Mouse (Mus musculus) CH12.LX (cell line): Measurements from ENCODE around the gene Adgrf4. TPM values are rescaled to one million over a fixed set of nuclear protein-coding genes. Genes with fewer than 3 reads are reported as not detected.

ENCODE experiments used
- DNase-seq: peaks from one replicate; pipeline ENCODE4 v3.0.0-alpha.2; 2013; ENCODE audit errors: extremely low read depth
- H3K27ac ChIP-seq: 2 replicates; pipeline ENCODE4 v1.5.1; 2012; ENCODE audit warnings: low read depth, mild to moderate bottlenecking, control low read depth, moderate library complexity; ENCODE audit not compliant: insufficient read depth
- H3K27me3 ChIP-seq: replicated peaks from 2 replicates; pipeline ENCODE3; 2012; ENCODE audit warnings: inconsistent platforms
- H3K36me3 ChIP-seq, 2 experiments: replicated peaks in 1 of 2; 2 replicates each; pipeline versions ENCODE3 to v1.6.1; 2012; ENCODE audit warnings: inconsistent platforms in 1 of 2, low read length in 1 of 2, mild to moderate bottlenecking in 1 of 2, mixed read lengths in 1 of 2, moderate library complexity in 1 of 2; ENCODE audit not compliant: control insufficient read depth in 1 of 2, insufficient read depth in 1 of 2
- H3K4me1 ChIP-seq, 2 experiments: 2 replicates each; pipeline ENCODE4 v1.6.1; 2012; ENCODE audit warnings: inconsistent platforms in 1 of 2, moderate library complexity in 1 of 2; ENCODE audit not compliant: insufficient read depth in 2 of 2, control insufficient read depth in 1 of 2
- H3K4me2 ChIP-seq: 2 replicates; pipeline ENCODE4 v1.6.1; 2012; ENCODE audit warnings: low read depth, mild to moderate bottlenecking, control low read depth; ENCODE audit not compliant: poor library complexity, insufficient read depth, severe bottlenecking
- H3K4me3 ChIP-seq, 3 experiments: fragments of 150-350 bp in 1 of 3; sonication (generic) in 1 of 3; replicated peaks in 1 of 3; 2 replicates each; pipeline versions ENCODE3 to v1.5.1; 2011 to 2012; ENCODE audit warnings: low read depth in 2 of 3, low read length in 2 of 3, mild to moderate bottlenecking in 2 of 3, moderate library complexity in 2 of 3, control low read depth in 1 of 3, improper control_type of control experiment in 1 of 3, inconsistent platforms in 1 of 3, mixed read lengths in 1 of 3; ENCODE audit not compliant: poor library complexity in 1 of 3
- H3K79me2 ChIP-seq: replicated peaks from 2 replicates; pipeline ENCODE4 v1.6.1; 2012; ENCODE audit warnings: mild to moderate bottlenecking, moderate library complexity; ENCODE audit not compliant: control insufficient read depth, poor library complexity, insufficient read depth, severe bottlenecking; ENCODE audit errors: extremely low read depth
- H3K9ac ChIP-seq: 2 replicates; pipeline ENCODE4 v1.6.1; 2012; ENCODE audit warnings: low read depth, mild to moderate bottlenecking, control low read depth, moderate library complexity; ENCODE audit not compliant: insufficient read depth
- H3K9me3 ChIP-seq: replicated peaks from 2 replicates; pipeline ENCODE3; 2012; ENCODE audit warnings: low read length, inconsistent platforms, mixed read lengths
- BHLHE40 ChIP-seq: IDR thresholded peaks from 2 replicates; pipeline ENCODE4 v1.6.1; 2011; ENCODE audit warnings: mild to moderate bottlenecking, low read depth, low read length, improper control_type of control experiment
- CHD2 ChIP-seq: IDR thresholded peaks from 2 replicates; pipeline ENCODE4 v1.6.1; 2011; ENCODE audit warnings: low read length, improper control_type of control experiment
- CTCF ChIP-seq, 2 experiments: IDR thresholded peaks in 1 of 2; conservative IDR thresholded peaks in 1 of 2; 2 replicates each; pipeline ENCODE4 v1.5.1; 2011 to 2012; ENCODE audit warnings: low read depth in 2 of 2, low read length in 2 of 2, improper control_type of control experiment in 1 of 2, inconsistent platforms in 1 of 2, mild to moderate bottlenecking in 1 of 2, moderate library complexity in 1 of 2
- ELF1 ChIP-seq: IDR thresholded peaks from 2 replicates; pipeline ENCODE4 v1.6.1; 2014; ENCODE audit warnings: low read depth, mild to moderate bottlenecking, inconsistent platforms, low read length, improper control_type of control experiment
- HCFC1 ChIP-seq: IDR thresholded peaks from 2 replicates; pipeline ENCODE4 v1.6.1; 2012; ENCODE audit warnings: low read depth, mild to moderate bottlenecking, inconsistent platforms, low read length, improper control_type of control experiment
- JUND ChIP-seq: conservative IDR thresholded peaks from 2 replicates; pipeline ENCODE4 v1.6.1; 2011; ENCODE audit warnings: low read depth, low read length, improper control_type of control experiment
- KAT2A ChIP-seq: IDR thresholded peaks from 2 replicates; pipeline ENCODE4 v1.6.1; 2012; ENCODE audit warnings: low read length, improper control_type of control experiment, inconsistent platforms; ENCODE audit not compliant: insufficient replicate concordance
- MAFK ChIP-seq: IDR thresholded peaks from 2 replicates; pipeline ENCODE4 v1.6.1; 2011; ENCODE audit warnings: low read length, improper control_type of control experiment; ENCODE audit not compliant: insufficient replicate concordance
- MXI1 ChIP-seq: IDR thresholded peaks from 2 replicates; pipeline ENCODE4 v1.6.1; 2011; ENCODE audit warnings: mild to moderate bottlenecking, low read depth, low read length, improper control_type of control experiment
- MYC ChIP-seq: IDR thresholded peaks from 2 replicates; pipeline ENCODE4 v1.6.1; 2011; ENCODE audit warnings: low read depth, mild to moderate bottlenecking, improper control_type of control experiment, low read length
- NELFE ChIP-seq: IDR thresholded peaks from 2 replicates; pipeline ENCODE4 v1.6.1; 2011; ENCODE audit warnings: low read depth, low read length, improper control_type of control experiment
- PAX5 ChIP-seq: IDR thresholded peaks from 2 replicates; pipeline ENCODE4 v1.6.1; 2012; ENCODE audit warnings: low read length, inconsistent platforms, mixed read lengths
- POLR2A ChIP-seq: IDR thresholded peaks from 2 replicates; pipeline ENCODE4 v1.6.1; 2011; ENCODE audit warnings: low read depth, mild to moderate bottlenecking, improper control_type of control experiment, low read length
- RAD21 ChIP-seq: IDR thresholded peaks from 2 replicates; pipeline ENCODE4 v1.6.1; 2011; ENCODE audit warnings: low read depth, mild to moderate bottlenecking, low read length, improper control_type of control experiment, moderate library complexity
- RCOR1 ChIP-seq: conservative IDR thresholded peaks from 2 replicates; pipeline ENCODE4 v1.6.1; 2012; ENCODE audit warnings: low read depth, mild to moderate bottlenecking, inconsistent platforms, low read length, improper control_type of control experiment
- SIN3A ChIP-seq: IDR thresholded peaks from 2 replicates; pipeline ENCODE4 v1.6.1; 2012; ENCODE audit warnings: low read length, improper control_type of control experiment, inconsistent platforms
- SMC3 ChIP-seq: IDR thresholded peaks from 2 replicates; pipeline ENCODE4 v1.6.1; 2011; ENCODE audit warnings: low read depth, low read length, improper control_type of control experiment
- ZC3H11A ChIP-seq: IDR thresholded peaks from 2 replicates; pipeline ENCODE4 v1.6.1; 2012; ENCODE audit warnings: low read depth, mild to moderate bottlenecking, inconsistent platforms, low read length, improper control_type of control experiment
- ZKSCAN1 ChIP-seq: IDR thresholded peaks from 2 replicates; pipeline ENCODE4 v1.6.1; 2012; ENCODE audit warnings: low read depth, inconsistent platforms, low read length, improper control_type of control experiment, borderline replicate concordance
- ZMIZ1 ChIP-seq: IDR thresholded peaks from 2 replicates; pipeline ENCODE4 v1.6.1; 2012; ENCODE audit warnings: low read depth, mild to moderate bottlenecking, inconsistent platforms, low read length, improper control_type of control experiment
- dilution Hi-C: fragments of 300-500 bp; cut with MboI; formaldehyde crosslinking; loops from 2 replicates; pipeline ENCODE4 v1.14.3; 2020; ENCODE audit warnings: low sequenced_read_pairs; ENCODE audit not compliant: extremely low pct_unique_long_range_greater_than_20kb, extremely low pct_ligation_motif_present
- in situ Hi-C: fragments of 300-500 bp; cut with MboI; formaldehyde crosslinking; loops from 3 replicates; pipeline ENCODE4 v1.14.3; 2019; ENCODE audit warnings: low sequenced_read_pairs, low pct_ligation_motif_present, low pct_unique_long_range_greater_than_20kb, mixed read lengths
- polyA plus RNA-seq: library from polyadenylated mRNA; unstranded; fragments of >175 nt; gene quantifications from 2 replicates; pipeline ENCODE4 v1.2.1, GENCODE M21; 2012; ENCODE audit warnings: low read depth; ENCODE audit not compliant: insufficient read length
- total RNA-seq, 2 experiments: library from RNA; depleted of rRNA; stranded (reverse); fragments of 300-350 nt in 1 of 2; fragments of >200 nt in 1 of 2; gene quantifications; 2 replicates each; pipeline ENCODE4 v1.2.3; 2012 to 2014

Gene Adgrf4
- total and polyA plus RNA-seq, 3 experiments: not detected

GRCm38 (mm10) chr17:42613043-42613737 lies 78.9 kb downstream of the Adgrf4 start:
- Histone ChIP-seq H3K4me2 (no peak overlapping the region), H3K4me1 (no peaks in the 10 kb centered on the region), H3K9me3 (no peaks in the 10 kb centered on the region), H3K36me3 (no peaks in the 10 kb centered on the region), H3K27me3 (no peaks in the 10 kb centered on the region), H3K9ac (no peak overlapping the region), H3K4me3 (no peak overlapping the region), H3K27ac (no peak overlapping the region), H3K79me2 (no peaks in the 10 kb centered on the region)
- peak; percentile 54 for DNase-seq
- peak; percentile 29 for TF ChIP-seq SMC3
- peak; percentile 56 to 70 for TF ChIP-seq CTCF (conservative IDR thresholded peaks at IDR 0.05 in 1 of 2, IDR thresholded peaks at IDR 0.05 in 1 of 2; ENCODE audit: low read depth in 2 of 2, low read length in 2 of 2)
- TF ChIP-seq NELFE: no peak
- TF ChIP-seq HCFC1: no peak
- no peak for TF ChIP-seq MXI1
- TF ChIP-seq RAD21: peak; percentile 33
- no peak for TF ChIP-seq POLR2A
- TF ChIP-seq SIN3A: no peak
- TF ChIP-seq ZMIZ1: no peak
- in situ Hi-C loops (no loop called here), dilution Hi-C loops (no loop called here)

GRCm38 (mm10) chr17:42611295-42611694 lies 80.8 kb downstream of the Adgrf4 start, which contains the start of gene Opn5:
Gene Opn5, minus strand, starts transcription at chr17:42611395.
- DNase-seq: no peak
- H3K27ac ChIP-seq: no peak within 1 kb of the TSS

DNA sequence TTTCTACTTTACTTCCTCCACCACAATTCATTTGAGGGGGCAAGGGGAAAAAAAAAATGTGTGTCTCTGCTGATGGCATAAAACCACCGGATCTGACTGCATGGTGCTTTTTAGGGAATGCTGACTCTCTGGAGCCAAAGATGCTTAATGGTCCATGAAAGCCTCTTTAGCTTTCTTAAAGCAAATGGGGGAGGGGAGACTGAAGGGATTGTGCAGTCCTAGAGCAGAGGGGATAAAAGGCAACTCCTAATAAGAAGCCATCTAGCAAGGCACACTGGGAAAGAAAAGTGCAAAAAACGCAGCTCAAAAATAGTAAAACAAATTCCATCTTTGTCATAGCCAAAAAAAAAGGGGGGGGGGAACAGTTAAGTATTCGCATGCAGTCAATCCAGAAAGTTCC lies 83.8 kb downstream of the Adgrf4 start:
- H3K4me2 ChIP-seq: no peak overlapping the region
- TF ChIP-seq ELF1: no peak
- no peak for TF ChIP-seq BHLHE40
- no peak for TF ChIP-seq JUND
- TF ChIP-seq MYC: no peak
- no peak for TF ChIP-seq RCOR1
- no peak for TF ChIP-seq ZC3H11A
- H3K79me2 ChIP-seq: no peaks in the 10 kb centered on the region
- no peak overlapping the region for H3K4me3 ChIP-seq
- H3K9ac ChIP-seq: no peak overlapping the region
- no peaks in the 10 kb centered on the region for H3K9me3 ChIP-seq
- H3K27ac ChIP-seq: no peak overlapping the region
- peaks cover 3% of the 10 kb centered on the region for H3K27me3 ChIP-seq
- no peaks in the 10 kb centered on the region for H3K4me1 ChIP-seq
- H3K36me3 ChIP-seq: no peaks in the 10 kb centered on the region
- dilution Hi-C loops (no loop called here), in situ Hi-C loops (no loop called here)
- no peak for DNase-seq

More at GRCm38 (mm10) chr17:42611295-42611694, 80.8 kb downstream of the Adgrf4 start, which contains the start of gene Opn5:
- Histone ChIP-seq H3K27me3 (peaks cover 3% of the 10 kb centered on the region), H3K36me3 (no peaks in the 10 kb centered on the region), H3K9me3 (no peaks in the 10 kb centered on the region), H3K9ac (no peak within 1 kb of the TSS), H3K4me1 (no peaks in the 10 kb centered on the region), H3K4me3 (no peak within 1 kb of the TSS), H3K79me2 (no peaks in the 10 kb centered on the region), H3K4me2 (no peak within 1 kb of the TSS)
- in situ Hi-C loops: no loop called here
- dilution Hi-C loops: no loop called here
- no peak for TF ChIP-seq CTCF (conservative IDR thresholded peaks at IDR 0.05 in 1 of 2, IDR thresholded peaks at IDR 0.05 in 1 of 2; ENCODE audit: low read depth in 2 of 2, low read length in 2 of 2)
- TF ChIP-seq KAT2A: no peak
- TF ChIP-seq ZKSCAN1: no peak
- TF ChIP-seq PAX5: no peak
- no peak for TF ChIP-seq MAFK
- TF ChIP-seq HCFC1: no peak
- no peak for TF ChIP-seq CHD2
